Mouse (Mus musculus) embryonic stem cell, embryonic (primary cell): ENCODE measurements around the gene Dnajb5.

Experiments used
- CTCF ChIA-PET, 4 experiments: fragments of 300-600 bp in 2 of 4; fragments of 350-600 bp in 2 of 4; sonication (Branson Sonifier 250); formaldehyde crosslinking; loops; one replicate each; lab custom pipeline; 2022; ENCODE audit warnings: inconsistent platforms in 2 of 4; lab: Charles Lee
- POLR2A ChIA-PET, 4 experiments: fragments of 300-600 bp in 2 of 4; fragments of 350-600 bp in 2 of 4; sonication (Branson Sonifier 250); formaldehyde crosslinking; loops; one replicate each; lab custom pipeline; 2022; ENCODE audit warnings: antibody characterized with exemption in 4 of 4, inconsistent platforms in 1 of 4; lab: Charles Lee

Dnajb5 gene

GRCm38 (mm10) chr4:42980467-42980866, 30.9 kb downstream of the Dnajb5 start:
- POLR2A ChIA-PET, result interaction anchor here in 2 of 4 experiments (1.2 to 3.7 kb wide), 4 partner anchors 14 to 20 kb away, joined by 4 to 20 read pairs (median 12); partner anchors contain the start of gene Vcp (in 2 of the 2)

GRCm38 (mm10) chr4:42988296-42988695, 38.7 kb downstream of the Dnajb5 start:
- POLR2A ChIA-PET, result interaction anchor here in 2 of 4 experiments (1.5 to 6.3 kb wide), 6 partner anchors 11 to 43 kb away, joined by 4 to 57 read pairs (median 20); partner anchors contain the start of genes Vcp (in 2 of the 2) and Stoml2 (in 1 of the 2)
- CTCF ChIA-PET, result interaction anchor here in 1 of 4 experiments (0.6 kb wide), 1 partner anchor 62 kb away, joined by 3 read pairs; no protein-coding TSS in a partner anchor

More at GRCm38 (mm10) chr4:42980467-42980866, 30.9 kb downstream of the Dnajb5 start:
- CTCF ChIA-PET, result interaction anchor here in 1 of 4 experiments (0.8 to 1.0 kb wide), 2 partner anchors 19 to 27 kb away, joined by 3 read pairs; no protein-coding TSS in a partner anchor

GRCm38 (mm10) chr4:42998022-42998421, 48.4 kb downstream of the Dnajb5 start:
- POLR2A ChIA-PET, result interaction anchor here in 3 of 4 experiments (0.7 to 4.6 kb wide), 20 partner anchors 9 to 1874 kb away, joined by 3 to 73 read pairs (median 6); partner anchors contain the start of genes Fancg (in 2 of the 3), Fam214b (in 1 of the 3), Nol6 (in 1 of the 3) and Pigo (in 1 of the 3)
- CTCF ChIA-PET, result interaction anchor here in 2 of 4 experiments (1.0 to 1.4 kb wide), 3 partner anchors 12 to 23 kb away, joined by 3 to 4 read pairs (median 3); partner anchors contain the start of gene Fancg (in 1 of the 2)

DNA sequence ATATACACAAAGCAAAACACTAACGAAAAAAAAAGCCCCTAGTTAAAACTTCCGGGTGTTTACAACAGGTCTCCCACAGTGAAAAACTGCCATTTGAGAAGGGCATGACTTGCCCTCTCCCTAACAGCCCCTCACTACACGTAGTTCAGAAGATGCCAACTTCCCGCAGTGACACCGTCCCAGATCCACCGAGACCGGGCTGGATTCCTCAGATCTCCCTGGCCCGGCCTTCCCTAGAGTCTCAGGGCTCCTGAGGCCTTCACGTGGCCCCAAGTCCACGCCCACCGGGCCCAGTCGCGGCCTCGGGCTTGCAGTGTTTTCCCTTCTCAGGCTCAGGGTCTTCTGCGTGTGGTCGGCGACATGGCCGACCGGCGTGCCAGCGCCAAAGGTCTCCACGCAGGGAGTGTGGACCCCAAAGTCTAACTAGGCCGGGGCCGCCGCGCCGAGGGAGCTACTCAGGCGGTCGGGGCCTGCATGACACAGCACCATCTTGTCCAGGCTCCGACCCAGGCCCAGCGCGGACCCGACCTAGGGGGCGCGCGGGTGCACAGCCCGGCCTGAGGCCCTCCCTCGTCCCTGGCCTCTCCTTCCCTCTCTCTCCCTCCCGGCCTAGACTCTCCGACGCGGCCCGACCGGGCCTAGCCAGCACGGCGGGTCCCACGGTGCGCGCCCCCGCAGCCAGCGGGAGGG, 50.0 kb downstream of the Dnajb5 start:
- ChIA-PET POLR2A (interaction anchor here (0.5 to 5.1 kb wide), 54 partner anchors 10 to 1875 kb away, joined by 3 to 73 read pairs (median 6); partner anchors contain the start of genes Dnajb5 (in 3 of the 4), Pigo (in 3 of the 4), Ccdc107 (in 2 of the 4) and Fancg (in 2 of the 4)), CTCF (interaction anchor here in 3 of 4 experiments (0.8 to 1.9 kb wide), 6 partner anchors 19 to 48 kb away, joined by 3 to 7 read pairs (median 3); partner anchors contain the start of gene Pigo (in 1 of the 3))

- POLR2A ChIA-PET, result interaction anchor here (0.5 to 5.1 kb wide), 62 partner anchors 9 to 1279 kb away, joined by 3 to 73 read pairs (median 5); partner anchors contain the start of genes Dnajb5 (in 3 of the 4), Fancg (in 3 of the 4), Pigo (in 3 of the 4) and Ccdc107 (in 2 of the 4)
- CTCF ChIA-PET, result interaction anchor here in 3 of 4 experiments (0.5 to 1.9 kb wide), 12 partner anchors 17 to 527 kb away, joined by 3 to 9 read pairs (median 4); partner anchors contain the start of gene Pigo (in 1 of the 3)
Observed at GRCm38 (mm10) chr4:43000141-43000986, 50.8 kb downstream of the Dnajb5 start, which contains the start of gene Vcp. TSS of gene Vcp (minus strand) at chr4:43000507.

GRCm38 (mm10) chr4:43001272-43001671, 51.7 kb downstream of the Dnajb5 start:
- POLR2A ChIA-PET, result interaction anchor here in 3 of 4 experiments (1.1 to 5.1 kb wide), 14 partner anchors 9 to 558 kb away, joined by 3 to 73 read pairs (median 18); partner anchors contain the start of genes Pigo (in 2 of the 3), Stoml2 (in 2 of the 3), Dnajb5 (in 1 of the 3) and Fancg (in 1 of the 3)
- CTCF ChIA-PET, result interaction anchor here in 2 of 4 experiments (0.6 to 1.5 kb wide), 4 partner anchors 22 to 527 kb away, joined by 3 to 7 read pairs (median 4); partner anchors contain the start of gene Pigo (in 1 of the 2)

- ChIA-PET POLR2A (interaction anchor here in 2 of 4 experiments (0.7 to 5.1 kb wide), 12 partner anchors 12 to 559 kb away, joined by 3 to 38 read pairs (median 4); partner anchors contain the start of genes Stoml2 (in 2 of the 2), Creb3 (in 1 of the 2), Pigo (in 1 of the 2) and Tln1 (in 1 of the 2)), CTCF (interaction anchor here in 2 of 4 experiments (0.6 to 2.8 kb wide), 5 partner anchors 18 to 1451 kb away, joined by 3 to 17 read pairs (median 4); no protein-coding TSS in a partner anchor)
Observed at GRCm38 (mm10) chr4:43002756-43003439, 53.3 kb downstream of the Dnajb5 start.

DNA sequence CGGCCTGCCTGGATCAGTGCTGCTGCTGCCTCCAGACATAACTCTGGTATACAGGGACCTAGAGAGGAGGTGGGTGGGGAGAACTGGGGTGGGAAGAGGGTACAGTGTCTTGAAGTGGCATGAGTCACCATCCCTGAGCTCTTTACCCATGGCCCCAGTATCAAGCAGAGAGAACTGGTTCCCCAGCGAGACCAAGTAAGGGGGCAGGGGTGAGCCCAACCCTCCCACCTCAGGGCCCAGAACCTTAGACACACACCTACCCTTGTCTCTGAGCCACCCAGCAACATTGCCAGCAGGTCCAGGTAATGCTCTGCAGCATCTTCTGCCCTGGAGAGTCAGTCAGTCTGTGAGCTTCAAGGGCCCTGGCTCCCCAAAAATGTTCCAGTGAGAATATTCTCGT, 55.3 kb downstream of the Dnajb5 start:
- ChIA-PET CTCF (interaction anchor here (0.6 to 2.8 kb wide), 16 partner anchors 10 to 495 kb away, joined by 3 to 17 read pairs (median 4); partner anchors contain the start of genes Pigo (in 2 of the 4), Arhgef39 (in 1 of the 4) and Stoml2 (in 1 of the 4)), POLR2A (interaction anchor here in 2 of 4 experiments (0.5 to 3.3 kb wide), 13 partner anchors 10 to 529 kb away, joined by 3 to 15 read pairs (median 5); partner anchors contain the start of genes Pigo (in 2 of the 2) and Stoml2 (in 2 of the 2))

DNA sequence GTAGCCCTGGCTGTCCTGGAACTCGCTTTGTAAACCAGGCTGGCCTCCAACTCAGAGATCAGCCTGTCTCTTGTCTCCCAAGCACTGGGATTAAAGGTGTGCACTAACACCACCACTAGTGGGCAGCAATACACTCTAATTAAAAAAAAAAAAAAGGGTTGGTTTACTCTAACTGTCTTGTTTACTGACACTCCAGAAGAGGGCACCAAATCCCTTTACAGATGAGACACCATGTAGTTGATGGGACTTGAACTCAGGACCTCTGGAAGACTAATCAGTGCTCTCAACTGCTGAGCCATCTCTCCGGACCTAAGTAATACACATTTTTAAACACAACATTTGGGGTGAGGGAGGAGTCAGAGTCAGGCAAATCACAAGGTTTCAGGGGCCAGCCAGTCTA, 56.2 kb downstream of the Dnajb5 start:
- ChIA-PET CTCF (interaction anchor here (0.7 to 2.8 kb wide), 11 partner anchors 9 to 494 kb away, joined by 3 to 17 read pairs (median 5); partner anchors contain the start of genes Pigo (in 2 of the 4) and Arhgef39 (in 1 of the 4)), POLR2A (interaction anchor here in 2 of 4 experiments (1.0 to 2.0 kb wide), 6 partner anchors 12 to 517 kb away, joined by 3 to 9 read pairs (median 6); partner anchors contain the start of genes Pigo (in 1 of the 2) and Stoml2 (in 1 of the 2))
